Mouse (Mus musculus) splenic B cell, adult 2 months (primary cell): Measurements from ENCODE around the gene Taco1.
"Not testable (repeated sequence)": the region's sequence is repeated elsewhere in the genome, so short reads cannot be mapped to it uniquely, and the experiment has no call there.

Experiments used
- DNase-seq: peaks from one replicate; pipeline ENCODE4 v3.0.0-alpha.2; 2011; ENCODE audit warnings: low read depth, low spot score
- H3K27me3 ChIP-seq: 2 replicates; pipeline ENCODE4 v1.6.1; 2012; ENCODE audit warnings: mild to moderate bottlenecking, low read length, moderate library complexity, mixed read lengths; ENCODE audit not compliant: control insufficient read depth, poor library complexity, insufficient read depth, severe bottlenecking
- H3K36me3 ChIP-seq: 2 replicates; pipeline ENCODE4 v1.6.1; 2012; ENCODE audit warnings: mild to moderate bottlenecking, low read length, moderate library complexity, mixed read lengths; ENCODE audit not compliant: control insufficient read depth, poor library complexity, insufficient read depth, severe bottlenecking

Gene Taco1

GRCm38 (mm10) chr11:106046584-106046983 lies 19.3 kb upstream of the Taco1 start:
- Histone ChIP-seq H3K36me3 (peaks cover 8% of the 10 kb centered on the region), H3K27me3 (no peaks in the 10 kb centered on the region)
- DNase-seq: no peak

- H3K27me3 ChIP-seq: no peaks in the 10 kb centered on the region
- H3K36me3 ChIP-seq: peaks cover 13% of the 10 kb centered on the region
- no peak for DNase-seq
Observed at GRCm38 (mm10) chr11:106053921-106054320, 11.9 kb upstream of the Taco1 start.

GRCm38 (mm10) chr11:106054600-106054999 lies 11.3 kb upstream of the Taco1 start:
- DNase-seq: no peak
- Histone ChIP-seq H3K36me3 (peaks cover 12% of the 10 kb centered on the region), H3K27me3 (no peaks in the 10 kb centered on the region)

- no peak for DNase-seq
Observed at GRCm38 (mm10) chr11:106055341-106055740, 10.5 kb upstream of the Taco1 start.

GRCm38 (mm10) chr11:106056819-106057491 lies 8.9 kb upstream of the Taco1 start:
- H3K36me3 ChIP-seq: peaks cover 12% of the 10 kb centered on the region
- DNase-seq: no peak
- no peaks in the 10 kb centered on the region for H3K27me3 ChIP-seq

More at GRCm38 (mm10) chr11:106055341-106055740, 10.5 kb upstream of the Taco1 start:
- H3K36me3 ChIP-seq: peaks cover 12% of the 10 kb centered on the region
- no peaks in the 10 kb centered on the region for H3K27me3 ChIP-seq

GRCm38 (mm10) chr11:106058020-106058419 lies 7.8 kb upstream of the Taco1 start:
- no peak for DNase-seq
- no peaks in the 10 kb centered on the region for H3K27me3 ChIP-seq
- peaks cover 10% of the 10 kb centered on the region for H3K36me3 ChIP-seq

- peaks cover 5% of the 10 kb centered on the region for H3K36me3 ChIP-seq
- DNase-seq: no peak
- H3K27me3 ChIP-seq: no peaks in the 10 kb centered on the region
Observed at GRCm38 (mm10) chr11:106060549-106060948, 5.3 kb upstream of the Taco1 start.

- H3K36me3 ChIP-seq: no peaks in the 10 kb centered on the region; the same call in 1 of the 2 replicates
- no peak for DNase-seq
- H3K27me3 ChIP-seq: no peaks in the 10 kb centered on the region
Observed at GRCm38 (mm10) chr11:106061311-106061710, 4.5 kb upstream of the Taco1 start.

GRCm38 (mm10) chr11:106063756-106064155 lies 2.1 kb upstream of the Taco1 start:
- DNase-seq: no peak
- no peaks in the 10 kb centered on the region for H3K27me3 ChIP-seq

GRCm38 (mm10) chr11:106065073-106065922 lies 563 bp upstream of the Taco1 start:
- Histone ChIP-seq H3K27me3 (no peaks in the 10 kb centered on the region), H3K36me3 (no peaks in the 10 kb centered on the region)
- DNase-seq: peak; percentile 10

More at GRCm38 (mm10) chr11:106063756-106064155, 2.1 kb upstream of the Taco1 start:
- no peaks in the 10 kb centered on the region for H3K36me3 ChIP-seq

GRCm38 (mm10) chr11:106066616-106067015 lies 755 bp downstream of the Taco1 start:
- H3K36me3 ChIP-seq, H3K27me3 ChIP-seq: not testable (repeated sequence)
- DNase-seq: peak; percentile 87

GRCm38 (mm10) chr11:106073774-106074173 lies 7.9 kb downstream of the Taco1 start:
- H3K27me3 ChIP-seq: no peaks in the 10 kb centered on the region
- H3K36me3 ChIP-seq: peaks cover 3% of the 10 kb centered on the region; the same call in 1 of the 2 replicates
- no peak for DNase-seq

GRCm38 (mm10) chr11:106076321-106076720 lies 10.5 kb downstream of the Taco1 start:
- Histone ChIP-seq H3K36me3 (peaks cover 3% of the 10 kb centered on the region; the same call in 1 of the 2 replicates), H3K27me3 (no peaks in the 10 kb centered on the region)
- DNase-seq: peak; percentile 91

GRCm38 (mm10) chr11:106083708-106084701 lies 18.1 kb downstream of the Taco1 start, which contains the start of gene Map3k3:
Gene Map3k3, plus strand, starts transcription at chr11:106084613.
- peak; percentile 100 for DNase-seq
- Histone ChIP-seq H3K27me3 (no peaks in the 10 kb centered on the region), H3K36me3 (no peaks in the 10 kb centered on the region)
